Mouse (Mus musculus) CH12.LX (cell line): Measurements from ENCODE around the gene Por. TPM values are rescaled to one million over a fixed set of nuclear protein-coding genes. Genes with fewer than 3 reads are reported as not detected.

Experiments
- DNase-seq: peaks from one replicate; pipeline ENCODE4 v3.0.0-alpha.2; 2013; ENCODE audit errors: extremely low read depth
- H3K27ac ChIP-seq: 2 replicates; pipeline ENCODE4 v1.5.1; 2012; ENCODE audit warnings: low read depth, mild to moderate bottlenecking, control low read depth, moderate library complexity; ENCODE audit not compliant: insufficient read depth
- H3K27me3 ChIP-seq: replicated peaks from 2 replicates; pipeline ENCODE3; 2012; ENCODE audit warnings: inconsistent platforms
- H3K36me3 ChIP-seq, 2 experiments: replicated peaks in 1 of 2; 2 replicates each; pipeline versions ENCODE3 to v1.6.1; 2012; ENCODE audit warnings: inconsistent platforms in 1 of 2, low read length in 1 of 2, mild to moderate bottlenecking in 1 of 2, mixed read lengths in 1 of 2, moderate library complexity in 1 of 2; ENCODE audit not compliant: control insufficient read depth in 1 of 2, insufficient read depth in 1 of 2
- H3K4me1 ChIP-seq, 2 experiments: 2 replicates each; pipeline ENCODE4 v1.6.1; 2012; ENCODE audit warnings: inconsistent platforms in 1 of 2, moderate library complexity in 1 of 2; ENCODE audit not compliant: insufficient read depth in 2 of 2, control insufficient read depth in 1 of 2
- H3K4me2 ChIP-seq: 2 replicates; pipeline ENCODE4 v1.6.1; 2012; ENCODE audit warnings: low read depth, mild to moderate bottlenecking, control low read depth; ENCODE audit not compliant: poor library complexity, insufficient read depth, severe bottlenecking
- H3K4me3 ChIP-seq, 3 experiments: fragments of 150-350 bp in 1 of 3; sonication (generic) in 1 of 3; replicated peaks in 1 of 3; 2 replicates each; pipeline versions ENCODE3 to v1.5.1; 2011 to 2012; ENCODE audit warnings: low read depth in 2 of 3, low read length in 2 of 3, mild to moderate bottlenecking in 2 of 3, moderate library complexity in 2 of 3, control low read depth in 1 of 3, improper control_type of control experiment in 1 of 3, inconsistent platforms in 1 of 3, mixed read lengths in 1 of 3; ENCODE audit not compliant: poor library complexity in 1 of 3
- H3K79me2 ChIP-seq: replicated peaks from 2 replicates; pipeline ENCODE4 v1.6.1; 2012; ENCODE audit warnings: mild to moderate bottlenecking, moderate library complexity; ENCODE audit not compliant: control insufficient read depth, poor library complexity, insufficient read depth, severe bottlenecking; ENCODE audit errors: extremely low read depth
- H3K9ac ChIP-seq: 2 replicates; pipeline ENCODE4 v1.6.1; 2012; ENCODE audit warnings: low read depth, mild to moderate bottlenecking, control low read depth, moderate library complexity; ENCODE audit not compliant: insufficient read depth
- H3K9me3 ChIP-seq: replicated peaks from 2 replicates; pipeline ENCODE3; 2012; ENCODE audit warnings: low read length, inconsistent platforms, mixed read lengths
- BHLHE40 ChIP-seq: IDR thresholded peaks from 2 replicates; pipeline ENCODE4 v1.6.1; 2011; ENCODE audit warnings: mild to moderate bottlenecking, low read depth, low read length, improper control_type of control experiment
- CHD1 ChIP-seq: IDR thresholded peaks from 2 replicates; pipeline ENCODE4 v1.6.1; 2012; ENCODE audit warnings: low read depth, low read length, improper control_type of control experiment, inconsistent platforms
- CHD2 ChIP-seq: IDR thresholded peaks from 2 replicates; pipeline ENCODE4 v1.6.1; 2011; ENCODE audit warnings: low read length, improper control_type of control experiment
- CTCF ChIP-seq, 2 experiments: IDR thresholded peaks in 1 of 2; conservative IDR thresholded peaks in 1 of 2; 2 replicates each; pipeline ENCODE4 v1.5.1; 2011 to 2012; ENCODE audit warnings: low read depth in 2 of 2, low read length in 2 of 2, improper control_type of control experiment in 1 of 2, inconsistent platforms in 1 of 2, mild to moderate bottlenecking in 1 of 2, moderate library complexity in 1 of 2
- ELF1 ChIP-seq: IDR thresholded peaks from 2 replicates; pipeline ENCODE4 v1.6.1; 2014; ENCODE audit warnings: low read depth, mild to moderate bottlenecking, inconsistent platforms, low read length, improper control_type of control experiment
- EP300 ChIP-seq: IDR thresholded peaks from 2 replicates; pipeline ENCODE4 v1.6.1; 2011; ENCODE audit warnings: low read length, improper control_type of control experiment
- HCFC1 ChIP-seq: IDR thresholded peaks from 2 replicates; pipeline ENCODE4 v1.6.1; 2012; ENCODE audit warnings: low read depth, mild to moderate bottlenecking, inconsistent platforms, low read length, improper control_type of control experiment
- JUN ChIP-seq: IDR thresholded peaks from 2 replicates; pipeline ENCODE4 v1.6.1; 2011; ENCODE audit warnings: low read depth, mild to moderate bottlenecking, low read length, improper control_type of control experiment, moderate library complexity; ENCODE audit not compliant: insufficient read depth
- JUND ChIP-seq: conservative IDR thresholded peaks from 2 replicates; pipeline ENCODE4 v1.6.1; 2011; ENCODE audit warnings: low read depth, low read length, improper control_type of control experiment
- MAZ ChIP-seq: IDR thresholded peaks from 2 replicates; pipeline ENCODE4 v1.6.1; 2012; ENCODE audit warnings: low read depth, mild to moderate bottlenecking, inconsistent platforms, low read length, improper control_type of control experiment, moderate library complexity
- MEF2A ChIP-seq: IDR thresholded peaks from 2 replicates; pipeline ENCODE4 v1.6.1; 2014; ENCODE audit warnings: low read depth, mild to moderate bottlenecking, inconsistent platforms, low read length, improper control_type of control experiment, borderline replicate concordance
- NELFE ChIP-seq: IDR thresholded peaks from 2 replicates; pipeline ENCODE4 v1.6.1; 2011; ENCODE audit warnings: low read depth, low read length, improper control_type of control experiment
- NRF1 ChIP-seq: IDR thresholded peaks from 2 replicates; pipeline ENCODE4 v1.6.1; 2014; ENCODE audit warnings: low read depth, mild to moderate bottlenecking, inconsistent platforms, low read length, improper control_type of control experiment, moderate library complexity
- PAX5 ChIP-seq: IDR thresholded peaks from 2 replicates; pipeline ENCODE4 v1.6.1; 2012; ENCODE audit warnings: low read length, inconsistent platforms, mixed read lengths
- RCOR1 ChIP-seq: conservative IDR thresholded peaks from 2 replicates; pipeline ENCODE4 v1.6.1; 2012; ENCODE audit warnings: low read depth, mild to moderate bottlenecking, inconsistent platforms, low read length, improper control_type of control experiment
- SIN3A ChIP-seq: IDR thresholded peaks from 2 replicates; pipeline ENCODE4 v1.6.1; 2012; ENCODE audit warnings: low read length, improper control_type of control experiment, inconsistent platforms
- TCF12 ChIP-seq: IDR thresholded peaks from 2 replicates; pipeline ENCODE4 v1.6.1; 2014; ENCODE audit warnings: low read depth, mild to moderate bottlenecking, inconsistent platforms, low read length, improper control_type of control experiment
- UBTF ChIP-seq: IDR thresholded peaks from 2 replicates; pipeline ENCODE4 v1.6.1; 2012; ENCODE audit warnings: low read depth, mild to moderate bottlenecking, inconsistent platforms, low read length, improper control_type of control experiment, moderate library complexity
- USF2 ChIP-seq: conservative IDR thresholded peaks from 2 replicates; pipeline ENCODE4 v1.6.1; 2011; ENCODE audit warnings: low read depth, low read length, improper control_type of control experiment
- ZC3H11A ChIP-seq: IDR thresholded peaks from 2 replicates; pipeline ENCODE4 v1.6.1; 2012; ENCODE audit warnings: low read depth, mild to moderate bottlenecking, inconsistent platforms, low read length, improper control_type of control experiment
- ZKSCAN1 ChIP-seq: IDR thresholded peaks from 2 replicates; pipeline ENCODE4 v1.6.1; 2012; ENCODE audit warnings: low read depth, inconsistent platforms, low read length, improper control_type of control experiment, borderline replicate concordance
- ZMIZ1 ChIP-seq: IDR thresholded peaks from 2 replicates; pipeline ENCODE4 v1.6.1; 2012; ENCODE audit warnings: low read depth, mild to moderate bottlenecking, inconsistent platforms, low read length, improper control_type of control experiment
- dilution Hi-C: fragments of 300-500 bp; cut with MboI; formaldehyde crosslinking; loops from 2 replicates; pipeline ENCODE4 v1.14.3; 2020; ENCODE audit warnings: low sequenced_read_pairs; ENCODE audit not compliant: extremely low pct_unique_long_range_greater_than_20kb, extremely low pct_ligation_motif_present
- in situ Hi-C: fragments of 300-500 bp; cut with MboI; formaldehyde crosslinking; loops from 3 replicates; pipeline ENCODE4 v1.14.3; 2019; ENCODE audit warnings: low sequenced_read_pairs, low pct_ligation_motif_present, low pct_unique_long_range_greater_than_20kb, mixed read lengths
- polyA plus RNA-seq: library from polyadenylated mRNA; unstranded; fragments of >175 nt; gene quantifications from 2 replicates; pipeline ENCODE4 v1.2.1, GENCODE M21; 2012; ENCODE audit warnings: low read depth; ENCODE audit not compliant: insufficient read length
- total RNA-seq, 2 experiments: library from RNA; depleted of rRNA; stranded (reverse); fragments of 300-350 nt in 1 of 2; fragments of >200 nt in 1 of 2; gene quantifications; 2 replicates each; pipeline ENCODE4 v1.2.3; 2012 to 2014

The Por gene
- total RNA-seq (2012; rRNA removed), result 40.2 and 41.2 TPM in 2 replicates
- 16.3 and 17.3 TPM in 2 replicates for total RNA-seq (2014; rRNA removed)
- polyA plus RNA-seq, result 54.3 and 56.8 TPM in 2 replicates

GRCm38 (mm10) chr5:135669741-135670275 is at the start of gene Por:
TSS of gene Por (plus strand) at chr5:135670033.
- Histone ChIP-seq H3K27me3 (no peaks in the 10 kb centered on the region), H3K27ac (no peak within 1 kb of the TSS), H3K9me3 (peaks cover 2% of the 10 kb centered on the region), H3K4me2 (peak within 1 kb of the TSS; percentile 48), H3K9ac (no peak within 1 kb of the TSS), H3K36me3 (no peaks in the 10 kb centered on the region), H3K4me3 (no peak within 1 kb of the TSS), H3K4me1 (peaks cover 4 to 31% of the 10 kb centered on the region in 2 experiments), H3K79me2 (no peaks in the 10 kb centered on the region)
- TF ChIP-seq UBTF (no peak), JUND (no peak)
- dilution Hi-C loops, result no loop called here
- peak; percentile 54 for DNase-seq
- in situ Hi-C loops, result no loop called here

- no peaks in the 10 kb centered on the region for H3K79me2 ChIP-seq
- no peak overlapping the region for H3K4me3 ChIP-seq
- DNase-seq, result no peak
- H3K4me1 ChIP-seq, result peaks cover 0 to 3% of the 10 kb centered on the region in 2 experiments; a peak in 2 of 4 replicates
- no peak overlapping the region for H3K27ac ChIP-seq
- no peak for TF ChIP-seq MEF2A
- no peak for TF ChIP-seq ZC3H11A
- no peak for TF ChIP-seq NRF1
- TF ChIP-seq UBTF, result no peak
- no peak for TF ChIP-seq CTCF (conservative IDR thresholded peaks at IDR 0.05 in 1 of 2, IDR thresholded peaks at IDR 0.05 in 1 of 2; ENCODE audit: low read depth in 2 of 2, low read length in 2 of 2)
- TF ChIP-seq TCF12, result no peak
- TF ChIP-seq CHD1, result no peak
- no peak for TF ChIP-seq EP300
- TF ChIP-seq PAX5, result no peak
- no peak for TF ChIP-seq BHLHE40
- H3K4me2 ChIP-seq, result no peak overlapping the region
- H3K36me3 ChIP-seq, result no peaks in the 10 kb centered on the region
- no peak overlapping the region for H3K9ac ChIP-seq
- dilution Hi-C loops (no loop called here), in situ Hi-C loops (no loop called here)
- H3K9me3 ChIP-seq, result no peaks in the 10 kb centered on the region
- H3K27me3 ChIP-seq, result peaks cover 21% of the 10 kb centered on the region
Measured at GRCm38 (mm10) chr5:135620526-135620925, 49.3 kb upstream of the Por start.

- TF ChIP-seq ELF1 (no peak), CHD2 (no peak), RCOR1 (no peak), SIN3A (no peak), NRF1 (no peak), EP300 (no peak), ZMIZ1 (no peak), HCFC1 (no peak), ZKSCAN1 (no peak), USF2 (no peak), ZC3H11A (no peak), NELFE (no peak), JUN (no peak), UBTF (no peak), JUND (no peak), MAZ (no peak), BHLHE40 (no peak)
- DNase-seq, result no peak
- Histone ChIP-seq H3K27me3 (peaks cover 21% of the 10 kb centered on the region), H3K9me3 (no peaks in the 10 kb centered on the region), H3K27ac (no peak overlapping the region), H3K4me2 (no peak overlapping the region), H3K9ac (no peak overlapping the region), H3K4me1 (no peaks in the 10 kb centered on the region), H3K79me2 (no peaks in the 10 kb centered on the region), H3K4me3 (no peak overlapping the region), H3K36me3 (no peaks in the 10 kb centered on the region)
- in situ Hi-C loops (no loop called here), dilution Hi-C loops (no loop called here)
Measured at GRCm38 (mm10) chr5:135621725-135622124, 48.1 kb upstream of the Por start.
